Mouse (Mus musculus) MEL (cell line): Measurements from ENCODE around the gene Sbds.

Experiments
- CTCF ChIP-seq, 3 experiments: IDR thresholded peaks in 2 of 3; conservative IDR thresholded peaks in 1 of 3; 2 replicates each; pipeline ENCODE4 v1.5.1; 2011 to 2012; ENCODE audit warnings: low read length in 3 of 3, low read depth in 2 of 3, mild to moderate bottlenecking in 2 of 3, improper control_type of control experiment in 1 of 3, inconsistent platforms in 1 of 3, mixed read lengths in 1 of 3, moderate library complexity in 1 of 3; ENCODE audit not compliant: control insufficient read depth in 1 of 3, insufficient read depth in 1 of 3, poor library complexity in 1 of 3, severe bottlenecking in 1 of 3
- GABPA ChIP-seq: IDR thresholded peaks from 2 replicates; pipeline ENCODE4 v1.6.1; 2012; ENCODE audit warnings: low read depth, mild to moderate bottlenecking, inconsistent platforms, low read length, improper control_type of control experiment, moderate library complexity
- POLR2A ChIP-seq, 2 experiments: IDR thresholded peaks; 2 replicates each; pipeline ENCODE4 v1.6.1; 2011 to 2012; ENCODE audit warnings: low read length in 2 of 2, mild to moderate bottlenecking in 2 of 2, control low read depth in 1 of 2, improper control_type of control experiment in 1 of 2, low read depth in 1 of 2, moderate library complexity in 1 of 2; ENCODE audit not compliant: control insufficient read depth in 1 of 2, insufficient read depth in 1 of 2, poor library complexity in 1 of 2
- TAL1 ChIP-seq: IDR thresholded peaks from 2 replicates; pipeline ENCODE4 v1.6.1; 2012; ENCODE audit warnings: mild to moderate bottlenecking, inconsistent platforms, low read length, moderate library complexity, mixed read lengths
- ZNF384 ChIP-seq: IDR thresholded peaks from 2 replicates; pipeline ENCODE4 v1.6.1; 2012; ENCODE audit warnings: low read depth, mild to moderate bottlenecking, inconsistent platforms, low read length, improper control_type of control experiment

DNA sequence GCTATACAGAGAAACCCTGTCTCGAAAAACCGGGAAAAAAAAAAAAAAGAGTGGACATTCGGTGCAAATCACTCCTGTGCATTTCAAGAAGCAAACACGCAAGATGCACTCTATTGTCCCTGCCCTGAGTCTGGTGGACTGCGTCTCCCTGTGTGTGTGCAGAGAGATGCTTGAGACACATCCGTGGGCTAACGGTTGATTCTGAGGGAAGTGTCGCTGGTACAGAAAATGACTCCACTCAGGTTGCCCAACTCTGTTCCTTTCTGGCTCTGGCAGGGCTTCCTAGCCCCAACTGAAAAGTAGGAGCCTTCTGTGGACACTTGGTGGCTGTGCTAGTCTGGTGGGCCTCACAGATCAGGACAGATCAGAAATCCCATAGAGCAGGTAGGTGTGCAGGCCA is 19.0 kb downstream of the Sbds start:
- TF ChIP-seq GABPA (no peak), CTCF (IDR thresholded peaks at IDR 0.05 in 2 of 3, conservative IDR thresholded peaks at IDR 0.05 in 1 of 3; ENCODE audit: control insufficient read depth in 1 of 3, insufficient read depth in 1 of 3, low read depth in 2 of 3, low read length in 3 of 3, poor library complexity in 1 of 3, severe bottlenecking in 1 of 3) (no peak), ZNF384 (no peak), TAL1 (no peak), POLR2A (IDR thresholded peaks at IDR 0.05; ENCODE audit: control insufficient read depth in 1 of 2, insufficient read depth in 1 of 2, low read depth in 1 of 2, low read length in 2 of 2, poor library complexity in 1 of 2) (no peak)
